Mouse (Mus musculus) kidney, postnatal 10 days (tissue): ENCODE results near the gene Mogat1.
A peak's percentile ranks its signal among the peaks of the same experiment; 100 is the strongest.
"Not testable (repeated sequence)": the region's sequence is repeated elsewhere in the genome, so short reads cannot be mapped to it uniquely, and the experiment has no call there.

Experiments
- DNase-seq: peaks from one replicate; pipeline ENCODE4 v3.0.0; 2021; ENCODE audit warnings: mixed read lengths

Mogat1 gene

GRCm38 (mm10) chr1:78510862-78511261 is at the start of gene Mogat1:
Mogat1 (plus strand) TSS chr1:78510991.
- no peak for DNase-seq

GRCm38 (mm10) chr1:78472441-78472840 is 38.4 kb upstream of the Mogat1 start:
- no peak for DNase-seq

GRCm38 (mm10) chr1:78483430-78483829 is 27.4 kb upstream of the Mogat1 start:
- no peak for DNase-seq

GRCm38 (mm10) chr1:78484361-78484760 is 26.4 kb upstream of the Mogat1 start:
- DNase-seq = no peak

GRCm38 (mm10) chr1:78488427-78488751 is 22.4 kb upstream of the Mogat1 start:
- DNase-seq = no peak

- DNase-seq = peak; percentile 94
These were observed 21.9 kb upstream of the Mogat1 start, which contains the start of gene Farsb for GRCm38 (mm10) chr1:78488752-78489492. Farsb (minus strand) TSS chr1:78488897.

GRCm38 (mm10) chr1:78490143-78490542 is 20.6 kb upstream of the Mogat1 start:
- no peak for DNase-seq

- no peak for DNase-seq
These were observed 9.8 kb upstream of the Mogat1 start for GRCm38 (mm10) chr1:78501036-78501435.

- DNase-seq = not testable (repeated sequence)
These were observed 8.9 kb upstream of the Mogat1 start for GRCm38 (mm10) chr1:78501856-78502255.

GRCm38 (mm10) chr1:78502527-78502926 is 8.3 kb upstream of the Mogat1 start:
- peak; percentile 69 for DNase-seq

GRCm38 (mm10) chr1:78507137-78507536 is 3.7 kb upstream of the Mogat1 start:
- DNase-seq = no peak

- peak; percentile 55 for DNase-seq
These were observed 900 bp downstream of the Mogat1 start, which contains the start of gene BC035947 for GRCm38 (mm10) chr1:78511621-78512160. BC035947 (minus strand) TSS chr1:78512158.

GRCm38 (mm10) chr1:78512756-78513155 is 2.0 kb downstream of the Mogat1 start:
- DNase-seq = no peak

- no peak for DNase-seq
These were observed 8.1 kb downstream of the Mogat1 start for GRCm38 (mm10) chr1:78518907-78519306.

GRCm38 (mm10) chr1:78525189-78525886 is 14.5 kb downstream of the Mogat1 start:
- peak; percentile 78 for DNase-seq

- DNase-seq = no peak
These were observed 17.6 kb downstream of the Mogat1 start for GRCm38 (mm10) chr1:78528356-78528755.

- no peak for DNase-seq
These were observed 18.2 kb downstream of the Mogat1 start for GRCm38 (mm10) chr1:78529011-78529410.

- no peak for DNase-seq
These were observed 19.9 kb downstream of the Mogat1 start for GRCm38 (mm10) chr1:78530500-78531215.

- no peak for DNase-seq
These were observed 21.5 kb downstream of the Mogat1 start for GRCm38 (mm10) chr1:78532184-78532800.

- no peak for DNase-seq
These were observed 23.8 kb downstream of the Mogat1 start for GRCm38 (mm10) chr1:78534428-78535150.

- DNase-seq = peak; percentile 88
These were observed 25.7 kb downstream of the Mogat1 start for GRCm38 (mm10) chr1:78536310-78537164.
